Mouse (Mus musculus) retina, postnatal 1 day (tissue): Measurements from ENCODE around the gene Vps26a.
"Not testable (repeated sequence)": the region's sequence is repeated elsewhere in the genome, so short reads cannot be mapped to it uniquely, and the experiment has no call there.

ENCODE experiments used
- DNase-seq: peaks from one replicate; pipeline ENCODE4 v3.0.0-alpha.2; 2012

Gene Vps26a

DNA sequence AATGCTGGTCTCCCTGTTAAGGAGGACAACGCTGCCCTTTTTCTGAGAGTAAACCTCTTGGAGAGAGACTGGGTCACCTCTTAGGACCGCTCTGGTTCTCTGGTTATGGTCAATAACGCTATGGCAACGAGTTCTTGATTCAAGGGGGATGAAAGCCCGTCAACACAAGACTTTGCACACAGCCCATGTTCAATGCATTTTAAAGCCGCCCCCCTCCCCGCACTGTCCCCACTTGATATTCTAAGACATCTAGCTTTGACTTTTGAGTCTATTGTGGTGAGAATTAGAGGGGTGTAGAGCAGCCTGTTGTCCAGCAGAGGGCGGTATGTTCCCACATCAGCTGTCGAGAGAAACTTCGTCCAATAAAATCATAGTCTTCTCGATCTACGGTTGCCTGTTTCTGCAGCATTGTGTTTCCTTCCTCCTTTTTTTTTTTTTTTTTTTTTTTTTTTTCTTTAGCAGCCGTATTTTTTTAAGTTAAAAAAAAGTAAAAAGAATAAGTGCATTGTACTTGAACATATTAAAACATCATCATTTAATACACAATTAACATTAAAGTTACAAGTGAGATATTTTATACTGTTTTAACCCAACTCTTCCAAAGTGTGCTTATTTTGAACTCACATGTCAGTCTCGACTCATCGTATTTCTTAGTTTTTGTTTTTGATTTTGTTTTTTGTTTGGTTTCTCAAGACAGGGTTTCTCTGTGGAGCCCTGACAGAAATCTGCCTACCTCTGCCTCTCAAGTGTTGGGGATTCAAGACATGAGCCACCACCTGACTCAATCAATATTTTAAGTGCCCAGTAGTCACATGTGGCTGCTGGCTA lies 13.7 kb upstream of the Vps26a start:
- peak; percentile 85 for DNase-seq

DNA sequence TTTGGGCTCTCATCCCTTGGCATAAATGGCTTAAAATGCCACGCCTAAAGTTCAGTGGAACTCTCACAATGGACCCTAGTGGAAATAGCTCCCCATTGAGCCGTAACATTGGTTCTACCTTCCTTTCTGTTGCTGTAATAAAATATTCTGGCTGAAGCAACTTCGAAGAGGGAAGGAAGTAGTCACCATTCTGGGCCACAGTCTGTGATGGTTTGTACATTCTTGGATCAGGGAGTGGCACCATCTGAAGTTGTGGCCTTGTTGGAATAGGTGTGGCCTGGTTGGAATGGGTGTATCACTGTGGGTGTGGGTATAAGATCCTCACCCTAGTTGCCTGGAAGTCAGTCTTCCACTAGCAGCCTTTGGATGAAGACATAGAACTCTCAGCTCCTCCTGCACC lies 5.1 kb upstream of the Vps26a start:
- DNase-seq: not testable (repeated sequence)

DNA sequence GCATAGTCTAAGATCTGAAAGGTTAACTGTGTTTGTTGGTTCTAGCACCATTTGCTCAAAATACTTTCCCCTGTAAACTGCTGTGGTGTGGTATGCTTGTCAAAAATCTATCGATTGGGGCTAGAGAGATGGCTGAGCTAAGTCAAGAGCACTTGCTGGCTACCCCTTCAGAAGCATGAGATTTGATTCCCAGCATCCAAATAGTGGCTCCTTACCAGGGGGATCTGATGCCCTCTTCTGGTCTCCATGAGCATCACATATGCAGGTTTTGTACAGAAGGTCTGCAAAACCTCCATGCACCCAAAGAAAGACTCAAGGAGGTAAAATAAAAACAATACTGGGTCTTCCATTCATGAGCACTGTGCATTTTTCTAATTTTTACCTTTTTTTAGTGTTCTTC lies 1.7 kb upstream of the Vps26a start:
- DNase-seq: peak; percentile 81

DNA sequence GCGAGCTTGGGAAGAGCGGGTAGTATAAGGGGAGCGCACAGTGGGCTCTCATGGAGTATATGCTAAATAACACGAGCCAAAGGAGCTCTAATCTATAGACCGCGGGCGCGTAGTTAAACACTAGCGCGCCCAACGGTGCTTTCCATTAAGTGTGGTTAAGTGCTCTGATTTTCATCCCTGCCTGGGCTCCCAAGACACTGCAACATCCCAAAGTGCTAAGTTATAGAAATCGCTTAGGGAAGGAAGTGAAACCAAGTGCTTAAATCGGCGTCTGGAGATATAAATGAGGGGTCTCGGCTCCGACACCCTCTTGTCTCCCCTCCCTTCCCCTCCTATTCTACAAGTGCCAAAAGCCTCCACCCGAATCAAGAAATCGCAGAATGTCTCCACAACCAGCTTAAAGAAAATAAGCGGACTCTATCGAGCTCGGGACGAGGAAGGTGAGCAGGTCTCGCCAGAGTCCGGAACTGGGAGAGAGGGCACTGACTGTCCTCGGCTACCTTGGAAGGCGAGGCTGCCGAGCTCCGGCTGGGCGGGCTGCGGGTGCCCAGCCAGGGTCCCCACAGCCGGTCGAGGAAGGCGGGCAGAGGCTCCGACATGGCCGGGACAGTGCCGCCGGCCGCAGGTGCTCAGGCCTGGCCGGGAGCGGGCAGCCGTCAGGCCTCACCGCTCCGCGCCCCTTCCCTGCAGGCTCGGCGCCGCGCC lies 575 bp downstream of the Vps26a start:
- no peak for DNase-seq

DNA sequence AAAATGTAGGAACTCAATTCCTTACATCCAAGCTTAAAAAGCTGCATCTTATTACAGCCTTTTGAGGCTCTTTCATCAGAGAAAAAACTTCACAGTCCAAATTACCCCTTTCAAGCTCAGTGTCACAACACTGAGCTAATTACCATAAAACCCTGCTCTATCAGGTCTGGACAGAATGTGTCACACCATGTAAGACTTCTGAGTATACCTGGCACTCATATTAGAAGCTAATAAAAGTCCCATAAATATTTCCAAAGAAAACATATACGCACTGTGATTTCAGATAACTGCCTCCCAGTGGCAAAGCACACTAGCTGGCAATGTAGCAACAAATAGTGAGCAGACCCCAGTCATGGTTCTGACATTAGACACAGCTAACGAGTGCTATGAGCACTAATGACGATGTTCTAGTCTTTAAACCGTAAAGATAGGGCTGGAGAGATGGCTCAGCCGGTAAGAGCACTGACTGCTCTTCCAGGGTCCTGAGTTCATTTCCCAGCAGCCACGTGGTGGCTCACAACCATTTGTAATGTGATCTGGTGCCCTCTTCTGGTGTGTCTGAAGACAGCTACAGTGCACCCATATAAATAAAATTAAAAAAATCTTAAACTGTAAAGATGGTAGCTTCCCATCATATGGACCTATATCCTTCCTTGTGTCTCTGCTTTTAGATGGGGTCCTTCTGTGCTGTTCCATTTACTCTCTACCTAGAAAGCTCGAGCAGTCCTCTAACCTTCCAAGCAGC lies 5.3 kb downstream of the Vps26a start:
- no peak for DNase-seq

DNA sequence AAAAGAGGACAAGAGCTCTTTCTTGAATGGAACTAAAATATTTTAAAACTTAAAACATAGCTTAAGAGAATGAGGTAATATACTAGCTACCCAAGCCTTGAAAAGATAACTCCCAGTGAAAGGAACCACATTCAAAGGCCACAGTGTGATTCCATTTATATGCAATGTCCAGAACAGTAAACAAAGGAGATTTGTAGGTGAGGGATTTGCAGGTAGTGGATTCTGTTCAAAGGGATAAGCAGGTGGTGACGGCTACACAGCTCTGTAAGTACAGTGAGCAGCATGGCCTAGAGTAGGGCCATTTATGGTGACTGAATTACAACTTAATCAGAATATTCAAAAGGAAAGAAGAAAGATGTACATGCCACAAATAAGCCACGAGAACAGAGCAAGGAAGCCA lies 9.6 kb downstream of the Vps26a start:
- DNase-seq: no peak

DNA sequence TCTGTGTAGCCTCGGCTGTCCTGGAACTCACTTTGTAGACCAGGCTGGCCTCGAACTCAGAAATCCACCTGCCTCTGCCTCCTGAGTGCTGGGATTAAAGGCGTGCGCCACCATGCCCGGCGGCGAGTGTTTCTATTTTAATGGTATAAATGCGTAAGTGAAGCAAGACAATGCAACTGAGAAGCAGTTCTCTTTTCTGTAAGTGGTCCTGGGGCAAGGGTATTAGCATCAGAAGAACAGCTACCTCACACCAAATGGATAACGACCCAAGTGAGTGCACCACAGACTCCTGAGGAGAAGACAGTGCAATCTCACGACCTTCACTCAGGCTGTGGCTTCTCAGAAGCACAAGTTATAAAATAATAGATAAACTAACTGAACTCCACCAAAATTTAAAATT lies 11.7 kb downstream of the Vps26a start:
- DNase-seq: no peak

DNA sequence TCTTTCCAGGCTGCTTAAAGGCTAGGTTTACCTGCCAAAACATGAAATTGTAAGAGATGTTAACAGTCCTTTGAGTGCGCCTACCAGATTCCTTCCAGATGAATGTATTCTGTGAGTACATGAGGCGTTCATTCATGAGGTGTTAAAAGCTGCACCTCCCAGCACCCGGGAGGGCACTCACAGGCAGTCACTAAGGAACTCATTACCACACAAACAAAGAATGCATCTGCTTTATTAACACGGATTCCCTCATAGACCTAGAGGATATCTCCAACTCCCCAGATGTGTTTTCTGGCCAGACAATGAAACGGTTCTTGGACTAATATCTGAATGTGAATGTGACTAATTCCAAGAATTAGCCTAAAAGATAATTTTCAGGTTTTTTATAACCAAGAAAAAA lies 15.5 kb downstream of the Vps26a start:
- DNase-seq: no peak

DNA sequence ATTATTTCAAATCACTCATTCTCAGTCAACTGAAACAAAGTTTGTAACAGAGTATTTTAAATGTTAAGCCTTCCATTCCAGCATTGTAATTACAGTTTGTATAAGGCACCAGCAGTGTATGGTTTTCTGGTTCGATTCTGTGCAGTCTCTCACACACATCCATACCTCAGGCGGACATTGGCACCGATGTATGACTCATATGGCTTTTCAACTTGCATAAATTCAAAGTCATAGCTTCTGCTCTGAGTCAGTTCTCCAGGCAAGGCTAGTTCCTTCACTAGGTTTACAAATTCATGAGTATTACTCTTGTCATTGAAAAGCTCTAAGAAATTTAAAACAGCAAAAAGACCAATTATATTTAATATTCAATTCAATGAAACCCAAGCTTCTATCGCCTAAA lies 16.9 kb downstream of the Vps26a start:
- DNase-seq: no peak

DNA sequence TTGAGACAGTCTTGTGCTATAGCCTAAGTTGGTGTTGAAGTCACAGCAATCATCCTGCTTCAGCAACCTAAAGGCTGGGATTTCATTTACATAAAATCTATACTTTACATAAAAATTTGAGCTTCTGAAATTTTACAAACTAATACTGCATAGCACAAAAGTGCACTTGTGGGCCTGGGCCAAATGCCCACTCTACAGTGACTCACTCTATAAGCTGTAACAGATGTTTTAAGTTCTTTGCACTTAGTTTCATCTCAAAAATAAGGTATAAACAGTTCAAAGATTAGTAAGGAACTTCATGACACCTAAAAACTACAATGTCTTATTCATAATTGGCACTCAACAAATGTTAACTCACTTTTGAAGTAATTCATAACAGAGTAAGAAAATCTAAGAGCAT lies 25.3 kb downstream of the Vps26a start:
- DNase-seq: no peak

DNA sequence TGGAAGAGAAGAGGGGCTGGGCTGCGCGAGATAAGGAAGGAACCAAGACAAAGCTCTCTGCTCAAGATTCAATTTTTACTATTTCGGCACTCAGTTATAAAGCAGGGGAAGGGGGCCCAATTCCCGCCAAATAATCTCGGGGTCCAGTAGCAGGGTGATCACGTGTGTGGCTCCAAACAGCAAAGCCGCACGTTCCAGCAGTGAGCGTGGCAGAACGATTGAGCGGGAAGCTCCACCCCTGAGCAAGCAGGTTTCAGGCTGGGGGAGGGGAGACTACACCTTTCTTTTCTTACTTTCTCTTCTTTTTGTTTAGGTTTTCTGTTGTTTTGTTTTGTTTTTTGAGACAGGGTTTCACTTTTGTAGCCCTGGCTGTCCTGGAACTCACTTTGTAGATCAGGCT lies 34.6 kb downstream of the Vps26a start:
- DNase-seq: not testable (repeated sequence)

DNA sequence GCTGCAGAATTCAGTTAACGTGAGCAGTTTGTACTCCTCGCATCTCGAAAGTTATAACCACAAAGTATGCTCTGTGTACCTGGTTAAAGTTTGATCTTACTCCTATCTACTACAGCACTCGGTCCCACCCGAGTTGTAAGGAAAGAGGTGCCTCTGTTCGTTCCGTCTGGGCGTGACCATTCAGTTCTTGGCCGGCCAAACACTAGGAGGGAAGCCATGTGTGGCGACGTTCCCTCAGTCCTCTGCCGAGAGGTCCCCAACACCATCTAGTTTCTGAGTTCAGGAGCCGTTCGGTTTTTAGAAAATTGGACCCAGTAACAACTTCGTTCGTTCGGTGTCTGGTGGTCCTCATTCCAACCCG lies 36.3 kb downstream of the Vps26a start:
- no peak for DNase-seq

DNA sequence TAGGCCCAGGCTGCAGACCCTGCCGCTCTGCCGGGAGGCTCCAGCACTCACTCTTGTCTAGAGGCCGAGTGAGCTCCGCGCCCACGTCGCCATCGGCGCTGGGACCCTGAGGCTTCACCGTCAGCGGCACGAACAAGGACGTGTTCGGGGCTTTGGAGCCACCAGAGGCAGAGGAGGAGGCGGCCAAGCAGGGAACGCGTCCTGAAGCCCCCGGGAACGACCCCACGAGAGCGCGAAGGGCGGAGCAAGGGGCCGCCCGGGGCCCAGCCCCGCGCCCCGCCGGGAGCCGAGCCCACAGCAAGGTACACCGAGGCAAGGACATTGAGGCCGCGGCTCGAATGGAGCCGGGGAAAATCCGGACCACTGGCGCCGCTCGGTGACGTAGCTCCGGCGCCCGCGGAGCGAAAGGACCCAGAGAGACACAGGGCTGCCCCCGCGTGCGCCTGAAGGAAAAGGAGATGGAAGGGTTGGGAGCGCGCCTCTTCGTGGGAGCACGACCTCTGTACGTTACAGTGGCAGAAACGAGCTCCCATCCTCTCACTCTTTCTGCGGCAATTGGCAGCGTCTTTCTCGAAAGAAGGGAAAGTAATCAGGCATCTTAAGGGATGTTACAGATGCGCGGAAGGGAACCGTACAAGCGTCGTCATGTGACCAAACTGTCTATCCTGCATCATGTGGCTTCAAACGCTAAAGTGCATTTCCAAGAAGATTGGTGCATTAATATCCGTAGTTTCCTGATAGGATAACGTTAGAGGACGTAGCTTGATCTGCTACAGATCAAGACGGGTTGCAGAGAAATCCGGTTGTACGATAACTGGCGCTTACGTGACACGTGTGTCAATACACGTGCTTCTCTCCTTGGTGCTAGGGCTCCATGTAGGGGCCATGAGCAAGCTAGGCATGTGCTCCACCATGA lies 37.0 kb downstream of the Vps26a start, which contains the start of the genes 4930507D05Rik and Supv3l1:
4930507D05Rik (plus strand) TSS at position 126 of the 916 bp plus-strand sequence.
Supv3l1 (minus strand) TSS at position 375 of the 916 bp plus-strand sequence.
- DNase-seq: peak; percentile 95

DNA sequence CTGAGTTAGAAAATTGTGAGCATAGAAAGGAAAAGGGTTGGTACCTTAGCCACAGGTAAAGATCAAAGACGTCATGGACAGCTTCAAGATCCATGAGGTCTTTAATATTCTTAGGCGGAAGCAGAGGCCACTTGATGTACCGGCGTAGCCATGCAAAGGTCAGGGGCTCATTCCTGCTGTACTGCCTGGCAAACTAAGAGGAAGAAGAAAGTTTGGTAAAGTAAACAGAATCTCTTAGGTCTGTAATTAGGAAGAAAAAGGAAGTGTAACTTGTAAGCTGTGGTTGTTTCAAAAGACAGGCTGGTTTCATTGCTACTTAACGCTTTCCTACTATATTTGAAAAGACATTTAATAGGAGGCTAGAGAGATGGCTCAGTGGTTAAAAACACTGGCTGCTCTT lies 56.2 kb downstream of the Vps26a start:
- DNase-seq: no peak

DNA sequence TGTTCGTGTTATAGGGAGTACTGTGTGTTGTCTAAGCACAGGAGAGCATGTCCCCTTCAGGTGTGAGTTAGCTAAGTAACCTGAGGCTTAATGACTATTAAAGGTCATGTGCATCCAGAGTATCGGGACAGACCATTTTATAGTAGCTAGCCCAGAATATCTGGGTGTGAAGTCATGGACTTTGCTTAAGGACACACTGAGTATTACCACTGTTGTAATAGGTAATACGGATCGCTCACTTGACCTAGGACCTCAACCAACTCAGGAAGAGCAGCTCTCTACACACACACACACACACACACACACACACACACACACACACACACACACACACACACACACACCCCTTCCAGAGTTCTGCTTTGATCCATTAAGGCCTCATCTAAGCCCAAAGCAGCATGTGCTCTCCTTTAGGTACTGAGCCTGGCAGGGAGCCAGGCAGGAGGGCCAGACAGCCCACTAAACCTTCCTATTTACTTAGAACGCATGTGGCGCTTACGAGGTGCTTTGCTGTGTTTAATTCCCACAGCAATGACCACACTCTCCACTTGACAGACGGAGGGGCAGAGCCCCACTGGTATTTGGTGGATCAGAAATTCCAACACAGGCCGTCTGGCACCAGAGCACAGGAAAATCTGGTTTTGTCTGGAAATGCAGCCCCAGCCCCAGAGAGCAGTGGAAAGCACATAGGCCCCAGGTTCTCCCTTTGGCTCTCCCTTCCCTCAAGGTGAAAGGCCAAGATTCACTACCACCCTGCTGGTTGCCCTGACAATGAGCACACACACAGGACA lies 61.3 kb downstream of the Vps26a start:
- peak; percentile 37 for DNase-seq

DNA sequence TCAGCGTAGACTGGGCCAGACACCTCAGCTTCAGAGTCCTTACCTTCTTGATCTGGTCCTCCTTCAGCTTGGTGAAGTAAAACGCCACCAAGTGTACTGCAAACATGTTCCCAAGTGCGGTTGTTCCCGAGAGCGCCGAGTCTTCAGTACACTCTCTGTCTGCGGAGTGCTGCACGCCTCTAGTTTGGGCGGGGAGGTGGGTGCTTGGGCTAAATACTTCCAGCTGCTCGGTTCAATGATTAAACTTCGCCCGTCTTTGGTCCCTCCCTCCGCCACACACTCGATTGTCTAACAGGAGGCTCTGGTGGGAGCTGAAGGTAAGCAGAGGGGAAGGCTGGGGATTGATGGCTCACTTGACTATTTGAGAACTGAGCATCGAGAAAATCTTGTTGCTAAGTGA lies 64.3 kb downstream of the Vps26a start, which contains the start of gene Hkdc1:
Hkdc1 (minus strand) TSS at position 237 of the 400 bp plus-strand sequence.
- DNase-seq: peak; percentile 56

DNA sequence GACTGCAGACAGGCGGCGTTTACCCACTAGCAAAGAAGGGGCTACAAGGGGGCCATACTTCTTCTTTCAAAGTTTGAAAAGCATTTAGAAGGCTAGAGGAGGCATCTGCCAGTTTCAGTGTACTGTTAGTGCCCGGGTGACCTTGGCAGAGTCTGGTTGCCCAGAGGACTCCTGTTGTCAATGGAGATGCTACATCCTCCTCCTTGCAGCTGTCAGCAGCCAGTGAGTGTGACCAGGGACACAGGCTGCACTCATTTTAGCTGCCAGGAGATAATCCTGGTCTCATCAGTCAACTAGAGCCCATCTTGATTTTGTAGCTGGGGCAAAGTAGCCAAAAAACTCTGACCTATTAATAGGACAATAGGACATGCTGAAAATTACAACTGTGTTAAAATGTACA lies 65.5 kb downstream of the Vps26a start:
- peak; percentile 45 for DNase-seq

DNA sequence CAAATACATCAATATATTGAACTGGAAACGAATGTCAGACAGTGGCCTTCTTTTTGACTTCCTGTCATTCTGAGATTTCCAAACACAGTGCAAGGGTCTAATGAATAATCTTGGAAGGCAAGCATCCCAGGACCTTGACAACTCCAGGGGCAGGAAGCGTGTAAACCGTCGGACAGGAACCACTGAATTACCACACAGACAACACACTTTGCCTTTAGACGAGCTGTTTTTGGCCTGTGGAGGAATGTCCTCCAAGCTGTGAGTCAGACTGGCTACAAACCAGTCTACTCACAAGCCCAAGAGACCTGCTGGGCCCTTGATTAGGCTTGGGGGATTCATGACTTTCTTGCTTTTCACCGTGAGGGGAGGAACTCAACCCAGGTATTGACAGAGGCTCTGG lies 66.2 kb downstream of the Vps26a start:
- DNase-seq: no peak

DNA sequence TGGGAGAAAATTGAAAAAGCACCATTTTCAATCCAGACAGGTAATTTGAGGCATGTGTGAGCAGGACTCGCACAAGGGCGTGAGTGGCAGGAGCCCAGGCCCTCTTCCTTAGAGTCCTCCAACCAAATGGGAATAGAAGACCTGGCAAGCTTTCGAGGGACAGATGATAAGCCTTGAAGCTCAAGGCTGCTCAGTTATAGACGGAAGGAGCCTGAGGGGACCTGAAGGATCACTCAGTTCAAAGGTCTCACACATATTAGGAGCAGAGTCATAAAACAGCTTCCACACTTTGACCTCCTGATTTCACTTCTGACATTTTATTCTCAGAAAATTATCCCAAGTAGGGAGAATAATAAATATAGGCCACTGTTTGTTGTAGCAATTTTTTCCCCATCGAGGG lies 67.2 kb downstream of the Vps26a start:
- no peak for DNase-seq

DNA sequence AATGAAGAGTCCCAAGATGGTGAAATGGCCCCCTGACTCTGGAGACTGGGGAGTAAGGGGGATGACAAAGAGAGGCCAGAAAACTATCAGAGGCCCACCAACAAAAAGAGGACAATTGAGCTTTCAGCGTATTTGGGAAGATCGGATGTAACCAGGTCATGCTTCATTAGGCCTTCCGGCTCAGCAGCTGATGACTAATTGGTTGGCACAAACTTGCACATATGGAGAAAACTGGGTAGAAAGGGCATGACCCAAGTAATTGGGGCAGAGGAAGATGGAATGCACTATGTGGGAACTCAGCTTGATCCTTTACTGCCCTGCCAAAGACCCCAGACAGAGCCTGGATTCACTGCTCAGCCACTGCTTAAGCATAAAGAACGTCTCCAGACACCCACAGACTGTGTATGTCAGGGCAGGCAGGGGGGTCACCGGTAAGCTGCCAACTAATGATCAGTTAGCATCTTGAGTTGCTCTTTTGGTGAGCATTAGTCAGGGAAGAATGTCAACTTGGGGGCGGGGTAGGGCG lies 67.7 kb downstream of the Vps26a start:
- peak; percentile 97 for DNase-seq

DNA sequence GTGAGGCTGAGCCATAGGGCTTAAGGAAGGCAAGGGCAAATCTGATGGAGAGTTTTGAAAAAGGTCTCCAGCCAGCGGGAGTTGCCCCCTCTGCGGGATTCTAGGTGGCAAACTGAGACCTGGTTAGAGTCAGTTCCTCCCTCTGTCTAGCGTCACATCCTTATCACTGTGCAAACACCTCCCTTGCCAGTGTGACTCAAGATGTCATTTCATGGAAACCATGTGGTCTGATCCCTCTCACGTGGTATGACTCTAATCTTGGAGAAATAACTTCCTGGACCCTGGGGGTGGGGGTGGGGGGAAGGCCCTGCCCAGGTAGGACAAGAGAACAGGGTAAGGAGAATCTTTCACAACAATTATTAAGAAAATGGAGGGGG lies 73.0 kb downstream of the Vps26a start:
- no peak for DNase-seq
